Mouse (Mus musculus): ENCODE measurements around the gene Cnga3. TPM values are rescaled to one million over a fixed set of nuclear protein-coding genes. Genes with fewer than 3 reads are reported as not detected.

Cnga3 gene
- polyA plus RNA-seq, 1 experiment from 2014 or later, result not detected

- Histone ChIP-seq H3K4me1 (peaks cover 29% of the 10 kb centered on the region), H3K27ac (replicated peaks) (no peak overlapping the region), H3K27me3 (ENCODE audit: low read depth, poor library complexity, severe bottlenecking) (no peaks in the 10 kb centered on the region), H3K4me3 (no peak overlapping the region), H3K9me3 (replicated peaks) (no peaks in the 10 kb centered on the region), H3K36me3 (no peaks in the 10 kb centered on the region)
- WGBS, result 77% methylated on average over 7 of the region's 7 CpGs
- no peak for DNase-seq (ENCODE audit: low spot score)
These were observed 7.8 kb downstream of the Cnga3 start for GRCm38 (mm10) chr1:37222002-37222401.

- no peaks in the 10 kb centered on the region for H3K27me3 ChIP-seq (ENCODE audit: low read depth, poor library complexity, severe bottlenecking)
- DNase-seq (ENCODE audit: low spot score), result no peak
- 77% methylated on average over 6 of the region's 6 CpGs for WGBS
- H3K36me3 ChIP-seq, result no peaks in the 10 kb centered on the region
- peaks cover 12% of the 10 kb centered on the region; the same call in 1 of the 2 replicates for H3K9me3 ChIP-seq (replicated peaks)
- no peak overlapping the region for H3K4me3 ChIP-seq
- H3K27ac ChIP-seq (replicated peaks), result no peak overlapping the region
- no peaks in the 10 kb centered on the region for H3K4me1 ChIP-seq
These were observed 16.2 kb downstream of the Cnga3 start for GRCm38 (mm10) chr1:37230404-37230803.

- H3K36me3 ChIP-seq, result no peaks in the 10 kb centered on the region
- H3K27me3 ChIP-seq (ENCODE audit: low read depth, poor library complexity, severe bottlenecking), result no peaks in the 10 kb centered on the region
- no peaks in the 10 kb centered on the region for H3K4me1 ChIP-seq
- H3K4me3 ChIP-seq, result no peak overlapping the region
- H3K9me3 ChIP-seq (replicated peaks), result peaks cover 12% of the 10 kb centered on the region; the same call in 1 of the 2 replicates
- no peak overlapping the region for H3K27ac ChIP-seq (replicated peaks)
- WGBS, result 71% methylated on average over 6 of the region's 6 CpGs
- no peak for DNase-seq (ENCODE audit: low spot score)
These were observed 17.1 kb downstream of the Cnga3 start for GRCm38 (mm10) chr1:37231295-37231701.

- H3K9me3 ChIP-seq (replicated peaks), result no peaks in the 10 kb centered on the region
- no peak for DNase-seq (ENCODE audit: low spot score)
- no peak overlapping the region for H3K4me3 ChIP-seq
- H3K36me3 ChIP-seq, result no peaks in the 10 kb centered on the region
- 79% methylated on average over 10 of the region's 10 CpGs for WGBS
- no peak overlapping the region for H3K27ac ChIP-seq (replicated peaks)
- no peaks in the 10 kb centered on the region for H3K27me3 ChIP-seq (ENCODE audit: low read depth, poor library complexity, severe bottlenecking)
- no peaks in the 10 kb centered on the region for H3K4me1 ChIP-seq
These were observed 24.9 kb downstream of the Cnga3 start for GRCm38 (mm10) chr1:37239045-37239635.

- H3K9me3 ChIP-seq (replicated peaks), result no peaks in the 10 kb centered on the region
- 84% methylated on average over 8 of the region's 8 CpGs for WGBS
- no peak overlapping the region for H3K27ac ChIP-seq (replicated peaks)
- H3K4me1 ChIP-seq, result no peaks in the 10 kb centered on the region
- no peak for DNase-seq (ENCODE audit: low spot score)
- no peak overlapping the region for H3K4me3 ChIP-seq
- no peaks in the 10 kb centered on the region for H3K27me3 ChIP-seq (ENCODE audit: low read depth, poor library complexity, severe bottlenecking)
- no peaks in the 10 kb centered on the region for H3K36me3 ChIP-seq
These were observed 28.0 kb downstream of the Cnga3 start for GRCm38 (mm10) chr1:37242253-37242652.

- WGBS, result 82% methylated on average over 2 of the region's 2 CpGs
- no peak overlapping the region for H3K27ac ChIP-seq (replicated peaks)
- no peaks in the 10 kb centered on the region for H3K36me3 ChIP-seq
- H3K27me3 ChIP-seq (ENCODE audit: low read depth, poor library complexity, severe bottlenecking), result no peaks in the 10 kb centered on the region
- no peak for DNase-seq (ENCODE audit: low spot score)
- no peaks in the 10 kb centered on the region for H3K9me3 ChIP-seq (replicated peaks)
- H3K4me1 ChIP-seq, result no peaks in the 10 kb centered on the region
- H3K4me3 ChIP-seq, result no peak overlapping the region
These were observed 32.2 kb downstream of the Cnga3 start for GRCm38 (mm10) chr1:37246476-37246875.

- 60% methylated on average over 2 of the region's 2 CpGs for WGBS
These were observed 34.2 kb downstream of the Cnga3 start for GRCm38 (mm10) chr1:37248406-37248805.

GRCm38 (mm10) chr1:37250643-37251310 lies 36.5 kb downstream of the Cnga3 start:
- Histone ChIP-seq H3K4me3 (no peak overlapping the region), H3K4me1 (no peaks in the 10 kb centered on the region), H3K9me3 (replicated peaks) (no peaks in the 10 kb centered on the region), H3K27ac (replicated peaks) (no peak overlapping the region), H3K36me3 (no peaks in the 10 kb centered on the region), H3K27me3 (ENCODE audit: low read depth, poor library complexity, severe bottlenecking) (no peaks in the 10 kb centered on the region)
- DNase-seq (ENCODE audit: low spot score), result peak; percentile 78
- 44% methylated on average over 5 of the region's 5 CpGs for WGBS

More at GRCm38 (mm10) chr1:37248406-37248805, 34.2 kb downstream of the Cnga3 start:
- Histone ChIP-seq H3K4me1 (no peaks in the 10 kb centered on the region), H3K9me3 (replicated peaks) (no peaks in the 10 kb centered on the region), H3K4me3 (no peak overlapping the region), H3K36me3 (no peaks in the 10 kb centered on the region), H3K27ac (replicated peaks) (no peak overlapping the region), H3K27me3 (ENCODE audit: low read depth, poor library complexity, severe bottlenecking) (no peaks in the 10 kb centered on the region)
- DNase-seq (ENCODE audit: low spot score), result no peak

- H3K27ac ChIP-seq (replicated peaks), result no peak overlapping the region
- no peaks in the 10 kb centered on the region for H3K9me3 ChIP-seq (replicated peaks)
- no peaks in the 10 kb centered on the region for H3K4me1 ChIP-seq
- DNase-seq (ENCODE audit: low spot score), result no peak
- H3K36me3 ChIP-seq, result no peaks in the 10 kb centered on the region
- WGBS, result 92% methylated on average over 2 of the region's 2 CpGs
- no peak overlapping the region for H3K4me3 ChIP-seq
- H3K27me3 ChIP-seq (ENCODE audit: low read depth, poor library complexity, severe bottlenecking), result no peaks in the 10 kb centered on the region
These were observed 44.2 kb downstream of the Cnga3 start for GRCm38 (mm10) chr1:37258443-37258842.

- peak; percentile 55 for DNase-seq (ENCODE audit: low spot score)
- WGBS, result 9% methylated on average over 7 of the region's 7 CpGs
These were observed 58.2 kb downstream of the Cnga3 start for GRCm38 (mm10) chr1:37272464-37272863.

GRCm38 (mm10) chr1:37286556-37286955 lies 72.3 kb downstream of the Cnga3 start:
- no peaks in the 10 kb centered on the region for H3K4me1 ChIP-seq
- no peaks in the 10 kb centered on the region for H3K27me3 ChIP-seq (ENCODE audit: low read depth, poor library complexity, severe bottlenecking)
- peaks cover 7% of the 10 kb centered on the region; the same call in 1 of the 2 replicates for H3K9me3 ChIP-seq (replicated peaks)
- no peaks in the 10 kb centered on the region for H3K36me3 ChIP-seq
- H3K4me3 ChIP-seq, result no peak overlapping the region
- no peak for DNase-seq (ENCODE audit: low spot score)
- WGBS, result 86% methylated on average over 7 of the region's 7 CpGs
- H3K27ac ChIP-seq (replicated peaks), result no peak overlapping the region

More at GRCm38 (mm10) chr1:37272464-37272863, 58.2 kb downstream of the Cnga3 start:
- no peaks in the 10 kb centered on the region for H3K9me3 ChIP-seq (replicated peaks)
- no peaks in the 10 kb centered on the region for H3K36me3 ChIP-seq
- H3K4me3 ChIP-seq, result no peak overlapping the region
- H3K4me1 ChIP-seq, result no peaks in the 10 kb centered on the region
- no peak overlapping the region for H3K27ac ChIP-seq (replicated peaks)
- no peaks in the 10 kb centered on the region for H3K27me3 ChIP-seq (ENCODE audit: low read depth, poor library complexity, severe bottlenecking)

- no peaks in the 10 kb centered on the region for H3K27me3 ChIP-seq (ENCODE audit: low read depth, poor library complexity, severe bottlenecking)
- no peak for DNase-seq (ENCODE audit: low spot score)
- H3K4me1 ChIP-seq, result no peaks in the 10 kb centered on the region
- H3K36me3 ChIP-seq, result no peaks in the 10 kb centered on the region
- 86% methylated on average over 1 of the region's 1 CpGs for WGBS
- H3K27ac ChIP-seq (replicated peaks), result no peak overlapping the region
- H3K9me3 ChIP-seq (replicated peaks), result peaks cover 7% of the 10 kb centered on the region; the same call in 1 of the 2 replicates
- H3K4me3 ChIP-seq, result no peak overlapping the region
These were observed 73.5 kb downstream of the Cnga3 start for GRCm38 (mm10) chr1:37287748-37288147.

- Histone ChIP-seq H3K4me1 (no peaks in the 10 kb centered on the region), H3K4me3 (no peak overlapping the region), H3K36me3 (no peaks in the 10 kb centered on the region), H3K9me3 (replicated peaks) (peaks cover 7% of the 10 kb centered on the region; the same call in 1 of the 2 replicates), H3K27ac (replicated peaks) (no peak overlapping the region), H3K27me3 (ENCODE audit: low read depth, poor library complexity, severe bottlenecking) (no peaks in the 10 kb centered on the region)
- no peak for DNase-seq (ENCODE audit: low spot score)
- WGBS, result 79% methylated on average over 11 of the region's 11 CpGs
These were observed 74.1 kb downstream of the Cnga3 start for GRCm38 (mm10) chr1:37288181-37288935.
